9 mouse cellular contexts compared by ENCODE assay signal in the genomic region with DNA sequence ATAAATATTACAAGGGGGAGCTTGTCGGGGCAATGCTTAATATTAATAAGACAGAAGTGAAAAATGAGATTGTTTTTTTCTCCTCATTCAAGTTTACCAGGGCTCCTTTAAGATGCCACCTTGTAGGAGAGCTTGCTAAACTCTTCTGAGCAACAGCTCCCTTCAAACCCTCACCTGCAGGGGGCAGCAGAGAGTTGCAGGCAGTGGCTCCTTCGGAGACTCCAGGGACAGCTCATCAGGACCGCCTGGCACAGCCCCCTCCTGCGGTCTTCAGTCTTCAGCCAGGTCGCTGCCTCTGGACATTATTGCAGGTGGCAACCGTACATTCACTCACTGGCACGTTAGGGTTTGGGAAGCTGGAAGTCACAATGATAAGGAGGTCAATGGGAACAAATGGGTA. TPM values are rescaled to one million over a fixed set of nuclear protein-coding genes. Genes with fewer than 3 reads are reported as not detected.
DNase-seq lines count a peak whose midpoint lies in the region; ATAC-seq lines count a peak whose summit lies in the region.
"Had no signal": no experiment of that assay in that cellular context is flagged by ENCODE, and none has a peak within 500 bp of the region (broad histone marks: within the 10 kb centered on the region; RNA-seq: fewer than 3 reads in every experiment).

No protein-coding gene starts in this region.

- H3K4me2 ChIP-seq in kidney, embryonic 16.5 days (replicated peaks; ENCODE audit: low read depth, low read length) = no peak overlapping the region
- no peak overlapping the region for H3K4me2 ChIP-seq in embryonic facial prominence, embryonic 11.5 days (ENCODE audit: low read depth, low read length)
- no peak overlapping the region for H3K4me2 ChIP-seq in liver, embryonic 13.5 days

- H3K4me3 ChIP-seq in kidney, embryonic 16.5 days (ENCODE audit: low read length) = no peak overlapping the region
- no peak overlapping the region for H3K4me3 ChIP-seq in embryonic facial prominence, embryonic 11.5 days (ENCODE audit: low read depth, low read length)
- H3K4me3 ChIP-seq in liver, embryonic 13.5 days (replicated peaks) = no peak overlapping the region
- H3K4me3 ChIP-seq: erythroblast, embryonic 14.5 days had no signal

- no peaks in the 10 kb centered on the region for H3K36me3 ChIP-seq in kidney, embryonic 16.5 days (ENCODE audit: insufficient read depth, low read length)
- H3K36me3 ChIP-seq in embryonic facial prominence, embryonic 11.5 days (replicated peaks; ENCODE audit: control insufficient read depth, insufficient read depth, low read depth, low read length) = no peaks in the 10 kb centered on the region
- no peaks in the 10 kb centered on the region for H3K36me3 ChIP-seq in liver, embryonic 13.5 days

- WGBS in kidney, embryonic 16.5 days = 18% methylated on average over 7 of the region's 7 CpGs
- WGBS in embryonic facial prominence, embryonic 11.5 days = 23% methylated on average over 7 of the region's 7 CpGs
- WGBS in liver, embryonic 13.5 days (ENCODE audit: insufficient replicate concordance) = 21% methylated on average over 7 of the region's 7 CpGs

- no peaks in the 10 kb centered on the region for H3K27me3 ChIP-seq in kidney, embryonic 16.5 days (ENCODE audit: insufficient read depth, low read length)
- H3K27me3 ChIP-seq in embryonic facial prominence, embryonic 11.5 days (ENCODE audit: control insufficient read depth, insufficient read depth, low read length) = no peaks in the 10 kb centered on the region
- H3K27me3 ChIP-seq in liver, embryonic 13.5 days = no peaks in the 10 kb centered on the region

- no peak overlapping the region for H3K9ac ChIP-seq in kidney, embryonic 16.5 days (replicated peaks; ENCODE audit: low read length)
- no peak overlapping the region for H3K9ac ChIP-seq in embryonic facial prominence, embryonic 11.5 days (replicated peaks; ENCODE audit: low read length)
- no peak overlapping the region for H3K9ac ChIP-seq in liver, embryonic 13.5 days

- no peaks in the 10 kb centered on the region for H3K9me3 ChIP-seq in kidney, embryonic 16.5 days (ENCODE audit: low read length)
- H3K9me3 ChIP-seq in embryonic facial prominence, embryonic 11.5 days (replicated peaks; ENCODE audit: control insufficient read depth, low read length) = no peaks in the 10 kb centered on the region
- no peaks in the 10 kb centered on the region for H3K9me3 ChIP-seq in liver, embryonic 13.5 days (replicated peaks)

- no peak for ATAC-seq in kidney, embryonic 16.5 days (ENCODE audit: low FRiP score, low TSS enrichment)
- no peak for ATAC-seq in embryonic facial prominence, embryonic 11.5 days (replicated peaks; ENCODE audit: insufficient number of reproducible peaks, low FRiP score, low TSS enrichment, low read depth)
- ATAC-seq in liver, embryonic 13.5 days (ENCODE audit: low read depth) = no peak

- no peaks in the 10 kb centered on the region for H3K4me1 ChIP-seq in kidney, embryonic 16.5 days (ENCODE audit: insufficient read depth, low read length)
- H3K4me1 ChIP-seq in embryonic facial prominence, embryonic 11.5 days (ENCODE audit: control insufficient read depth, insufficient read depth, low read length) = no peaks in the 10 kb centered on the region
- no peaks in the 10 kb centered on the region for H3K4me1 ChIP-seq in liver, embryonic 13.5 days (replicated peaks)

- peak; percentile 70 for DNase-seq in kidney, adult 18-20 months
- DNase-seq in adrenal gland, postnatal 36 days = peak; percentile 86 to 92
- DNase-seq in embryonic facial prominence, embryonic 11.5 days (ENCODE audit: low spot score) = peak; percentile 74
- peak; percentile 35 to 73 for DNase-seq in kidney, adult 8-10 months
- DNase-seq in liver, embryonic 13.5 days = peak; percentile 36
- peak; percentile 75 for DNase-seq in retina, postnatal 1 day
- peak; percentile 65 to 76 for DNase-seq in urinary bladder, adult 18-20 months (ENCODE audit: low spot score in 2 of 2)

- H3K27ac ChIP-seq in kidney, embryonic 16.5 days (ENCODE audit: low read length) = no peak overlapping the region
- no peak overlapping the region for H3K27ac ChIP-seq in embryonic facial prominence, embryonic 11.5 days (replicated peaks; ENCODE audit: low read depth, low read length)
- H3K27ac ChIP-seq in liver, embryonic 13.5 days = no peak overlapping the region

RNA-seq across cellular contexts. Expression of a gene that starts 18.9 kb away (rescaled TPM):
- polyA plus RNA-seq in kidney, embryonic 16.5 days (2015; fragmentation: Nextera tagmentation; extraction: Ambion mirVana) = 9.2 and 9.5 TPM in 2 replicates
- 10 to 100 TPM; 15.6 to 19.5 TPM for total RNA-seq in adrenal gland, postnatal 36 days (2021)
- polyA plus RNA-seq in embryonic facial prominence, embryonic 11.5 days (2014; fragmentation: Nextera tagmentation; extraction: Ambion mirVana) = 2.5 and 2.9 TPM in 2 replicates
- 1.1 and 1.5 TPM in 2 replicates for polyA plus RNA-seq in liver, embryonic 13.5 days (2015; fragmentation: Nextera tagmentation; extraction: Ambion mirVana)
- polyA plus RNA-seq: erythroblast, embryonic 14.5 days had no signal

Comparison
In these comparisons a context has a peak if more than half of its experiments do, and no peak if none do; other contexts are left out.
1. DNase-seq: peak in every context shown above with its lines; median percentile 89 in adrenal gland, postnatal 36 days; 75 in retina, postnatal 1 day; 74 in embryonic facial prominence, embryonic 11.5 days; 70 in urinary bladder, adult 18-20 months; 70 in kidney, adult 18-20 months; 54 in kidney, adult 8-10 months; 36 in liver, embryonic 13.5 days.